Mouse (Mus musculus) kidney, postnatal 0 days (tissue): ENCODE measurements around the gene Tsfm. TPM values are rescaled to one million over a fixed set of nuclear protein-coding genes. Genes with fewer than 3 reads are reported as not detected.

Experiments used
- ATAC-seq: fragments of 200-750 bp; cut with Nextera tagmentation; replicated peaks from 2 replicates; pipeline ENCODE4 v1.8.0; 2017; ENCODE audit warnings: low read depth, moderate number of reproducible peaks, moderate TSS enrichment, moderate library complexity; ENCODE audit not compliant: low FRiP score
- DNase-seq: peaks from one replicate; pipeline ENCODE4 v3.0.0-alpha.2; 2016; ENCODE audit warnings: low spot score
- H3K27ac ChIP-seq: fragments of 300-500 bp; sonication (generic); 2 replicates; pipeline ENCODE4 v1.5.1; 2014; ENCODE audit warnings: mild to moderate bottlenecking
- H3K27me3 ChIP-seq: fragments of 300-500 bp; sonication (generic); 2 replicates; pipeline ENCODE4 v1.6.1; 2014; ENCODE audit warnings: low read length, mixed read lengths; ENCODE audit not compliant: insufficient read depth
- H3K36me3 ChIP-seq: fragments of 300-500 bp; sonication (generic); 2 replicates; pipeline ENCODE4 v1.6.1; 2014; ENCODE audit warnings: low read length, mixed read lengths; ENCODE audit not compliant: insufficient read depth
- H3K4me1 ChIP-seq: fragments of 300-500 bp; sonication (generic); replicated peaks from 2 replicates; pipeline ENCODE4 v1.6.1; 2014; ENCODE audit warnings: antibody characterized with exemption, low read length, mixed read lengths; ENCODE audit not compliant: insufficient read depth
- H3K4me2 ChIP-seq: fragments of 300-500 bp; sonication (generic); 2 replicates; pipeline ENCODE4 v1.6.1; 2014; ENCODE audit warnings: mild to moderate bottlenecking, low read length, moderate library complexity, mixed read lengths
- H3K4me3 ChIP-seq: fragments of 300-500 bp; sonication (generic); replicated peaks from 2 replicates; pipeline ENCODE4 v1.5.1; 2014; ENCODE audit warnings: low read depth, low read length
- H3K9ac ChIP-seq: fragments of 300-500 bp; sonication (generic); 2 replicates; pipeline ENCODE4 v1.6.1; 2014; ENCODE audit warnings: low read depth, low read length
- H3K9me3 ChIP-seq: fragments of 300-500 bp; sonication (generic); replicated peaks from 2 replicates; pipeline ENCODE4 v1.6.1; 2016; ENCODE audit warnings: low read length, inconsistent platforms, mixed read lengths
- CTCF ChIP-seq: IDR thresholded peaks from 2 replicates; pipeline ENCODE4 v1.5.1; 2016; ENCODE audit warnings: antibody characterized with exemption, low read depth, mild to moderate bottlenecking, moderate library complexity
- WGBS: fragments of 180-500 bp; shearing (Covaris S2); extraction: QIAGEN DNeasy Blood & Tissue Kit; methylation state at CpG from one replicate; pipeline ENCODE4 v1.1.7; 2014; 5-methylcytosine and 5-hydroxymethylcytosine counted together
- polyA plus RNA-seq: library from polyadenylated mRNA; unstranded; fragments of >200 nt; fragmentation: Nextera tagmentation; extraction: Ambion mirVana; gene quantifications from 2 replicates; pipeline ENCODE4 v1.2.1, GENCODE M21; 2015

The Tsfm gene
- polyA plus RNA-seq, 1 experiment from 2014 or later = 97.3 TPM

DNA sequence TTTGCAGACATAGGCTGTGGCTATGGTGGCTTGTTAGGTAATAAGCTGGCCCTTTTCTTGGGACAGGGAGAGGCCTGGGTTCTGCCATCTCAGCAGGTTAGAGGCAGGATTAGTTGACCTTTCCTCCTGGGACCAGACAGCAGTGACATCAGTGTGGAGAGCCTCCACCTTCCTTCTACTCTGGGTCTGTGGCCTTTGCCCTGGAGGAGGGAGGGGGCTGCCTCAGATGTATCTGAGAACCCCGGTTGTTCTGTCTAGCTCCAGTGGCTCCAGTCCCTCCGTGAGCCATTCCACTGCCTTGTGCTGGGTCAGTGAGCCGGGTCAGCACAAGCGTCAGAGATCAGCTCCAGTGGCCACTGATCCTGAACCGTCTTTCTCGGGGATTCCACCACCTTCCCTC, 12.5 kb upstream of the Tsfm start:
- Histone ChIP-seq H3K27ac (peak overlapping the region; percentile 77), H3K9ac (no peak overlapping the region), H3K9me3 (no peaks in the 10 kb centered on the region), H3K4me1 (peaks cover 9% of the 10 kb centered on the region), H3K4me3 (no peak overlapping the region), H3K36me3 (0 out of 2 replicates have a peak, but pooled peaks cover 4% of the 10 kb centered on the region), H3K27me3 (peaks cover 6% of the 10 kb centered on the region), H3K4me2 (no peak overlapping the region)
- DNase-seq = peak; percentile 31
- ATAC-seq = peak; percentile 83
- no peak for TF ChIP-seq CTCF
- WGBS = 56% methylated on average over 6 of the region's 6 CpGs

DNA sequence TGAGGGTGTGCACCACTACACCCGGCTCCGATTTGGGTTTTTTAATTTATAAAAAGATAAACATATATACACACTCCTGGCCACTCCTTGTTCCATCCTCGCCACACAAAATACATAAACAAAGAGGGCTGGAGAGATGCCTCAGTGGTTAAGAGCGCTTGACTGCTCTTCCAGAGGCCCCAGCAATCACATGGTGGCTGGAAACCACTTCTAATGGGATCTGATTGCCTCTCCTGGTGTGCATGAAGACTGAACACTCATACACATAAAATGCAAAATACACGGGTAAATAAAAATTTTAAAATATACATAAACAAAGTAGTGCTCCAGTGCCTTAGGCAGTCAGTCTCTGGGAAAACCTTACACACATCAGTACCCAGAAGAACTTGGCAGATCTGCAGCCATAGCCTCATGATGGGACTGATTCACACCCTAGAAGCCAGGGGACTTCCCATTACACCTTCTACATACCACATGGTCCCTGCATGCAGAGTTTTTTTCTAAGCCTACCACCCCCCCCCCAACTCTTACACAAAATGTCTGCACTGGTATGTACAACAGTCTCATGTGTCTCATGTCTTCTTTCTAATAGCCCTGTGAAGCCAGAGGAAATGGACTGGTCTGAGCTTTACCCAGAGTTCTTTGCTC, 12.0 kb upstream of the Tsfm start:
- H3K4me2 ChIP-seq = peak overlapping the region; percentile 99
- WGBS = 12% methylated on average over 5 of the region's 5 CpGs
- peak overlapping the region; percentile 89 for H3K4me3 ChIP-seq
- no peak for DNase-seq
- no peak for ATAC-seq
- H3K36me3 ChIP-seq = 0 out of 2 replicates have a peak, but pooled peaks cover 4% of the 10 kb centered on the region
- no peaks in the 10 kb centered on the region for H3K9me3 ChIP-seq
- 0 out of 2 replicates have a peak, but pooled peaks cover under 1% of the 10 kb centered on the region for H3K27me3 ChIP-seq
- H3K27ac ChIP-seq = peak overlapping the region; percentile 77
- H3K4me1 ChIP-seq = peaks cover 9% of the 10 kb centered on the region
- peak overlapping the region; percentile 73 for H3K9ac ChIP-seq
- no peak for TF ChIP-seq CTCF

DNA sequence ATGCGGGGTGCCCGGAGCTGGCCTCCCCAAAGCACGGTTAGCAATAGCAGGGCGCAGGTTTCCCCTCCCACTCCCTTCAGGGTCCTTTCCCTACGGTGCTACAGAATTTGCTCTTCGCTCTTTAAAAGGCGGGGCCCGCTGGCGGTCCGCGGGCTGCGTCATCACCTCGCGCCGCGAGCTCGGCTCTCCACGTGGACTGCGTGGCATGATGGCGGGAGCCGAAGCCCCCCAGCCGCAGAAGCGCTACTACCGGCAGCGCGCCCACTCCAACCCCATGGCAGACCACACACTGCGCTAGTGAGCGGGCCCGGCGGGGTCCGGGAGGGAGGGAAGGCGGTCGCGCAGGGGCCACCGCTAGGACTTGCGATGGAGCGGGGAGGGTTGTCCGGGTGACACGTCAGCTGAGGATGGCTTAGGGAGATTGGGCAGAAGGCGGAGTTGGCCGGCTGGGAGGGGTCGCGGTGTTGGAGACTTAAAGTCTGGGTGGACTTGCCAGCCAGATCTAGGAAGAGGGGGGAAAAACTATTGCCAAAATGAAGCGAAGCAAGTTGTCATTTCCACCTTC, 11.2 kb upstream of the Tsfm start:
- Histone ChIP-seq H3K9ac (peak overlapping the region; percentile 73), H3K4me2 (peak overlapping the region; percentile 99), H3K4me3 (peak overlapping the region; percentile 89), H3K27ac (peak overlapping the region; percentile 77), H3K27me3 (no peaks in the 10 kb centered on the region), H3K36me3 (0 out of 2 replicates have a peak, but pooled peaks cover 4% of the 10 kb centered on the region), H3K9me3 (no peaks in the 10 kb centered on the region), H3K4me1 (peaks cover 9% of the 10 kb centered on the region)
- DNase-seq (peak; percentile 91), ATAC-seq (peak; percentile 64)
- no peak for TF ChIP-seq CTCF
- WGBS = under 1% methylated on average over 44 of the region's 44 CpGs

DNA sequence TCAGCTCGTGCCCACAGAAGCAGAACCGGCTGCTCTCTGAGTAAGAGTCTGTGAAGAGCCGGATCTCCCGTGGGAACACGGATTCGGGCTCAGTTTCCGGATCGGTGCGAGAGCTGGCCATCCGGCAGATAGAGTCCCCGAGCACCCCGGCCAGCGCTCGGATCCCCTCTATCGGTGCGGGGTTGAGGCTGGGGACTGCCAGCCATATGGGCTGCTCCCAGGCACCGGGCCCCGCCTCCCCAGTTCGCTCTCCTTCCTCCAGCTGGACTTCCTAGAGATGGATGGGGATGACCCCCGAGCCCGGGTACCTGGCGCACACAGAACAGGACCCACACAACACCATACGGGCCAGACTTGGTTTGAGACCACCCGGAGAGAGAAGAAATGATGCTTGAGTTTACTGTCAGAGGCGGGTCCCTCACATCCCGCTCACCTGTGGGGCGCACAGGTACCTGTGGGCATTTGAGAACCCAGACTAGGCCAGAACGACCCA, 10.7 kb upstream of the Tsfm start, which contains the start of the genes Mettl1 and Eef1akmt3:
Gene Mettl1 (plus strand): TSS at position 141 of the 493 bp plus-strand sequence.
Gene Eef1akmt3 (minus strand): TSS at position 240 of the 493 bp plus-strand sequence.
- H3K4me3 ChIP-seq = peak within 1 kb of the TSS; percentile 89
- peak within 1 kb of the TSS; percentile 73 for H3K9ac ChIP-seq
- peak; percentile 49 for ATAC-seq
- no peaks in the 10 kb centered on the region for H3K27me3 ChIP-seq
- TF ChIP-seq CTCF = no peak
- no peak for DNase-seq
- under 1% methylated on average over 28 of the region's 28 CpGs for WGBS
- peak within 1 kb of the TSS; percentile 99 for H3K4me2 ChIP-seq
- H3K36me3 ChIP-seq = 0 out of 2 replicates have a peak, but pooled peaks cover 4% of the 10 kb centered on the region
- no peaks in the 10 kb centered on the region for H3K9me3 ChIP-seq
- peaks cover 9% of the 10 kb centered on the region for H3K4me1 ChIP-seq
- H3K27ac ChIP-seq = peak within 1 kb of the TSS; percentile 77

DNA sequence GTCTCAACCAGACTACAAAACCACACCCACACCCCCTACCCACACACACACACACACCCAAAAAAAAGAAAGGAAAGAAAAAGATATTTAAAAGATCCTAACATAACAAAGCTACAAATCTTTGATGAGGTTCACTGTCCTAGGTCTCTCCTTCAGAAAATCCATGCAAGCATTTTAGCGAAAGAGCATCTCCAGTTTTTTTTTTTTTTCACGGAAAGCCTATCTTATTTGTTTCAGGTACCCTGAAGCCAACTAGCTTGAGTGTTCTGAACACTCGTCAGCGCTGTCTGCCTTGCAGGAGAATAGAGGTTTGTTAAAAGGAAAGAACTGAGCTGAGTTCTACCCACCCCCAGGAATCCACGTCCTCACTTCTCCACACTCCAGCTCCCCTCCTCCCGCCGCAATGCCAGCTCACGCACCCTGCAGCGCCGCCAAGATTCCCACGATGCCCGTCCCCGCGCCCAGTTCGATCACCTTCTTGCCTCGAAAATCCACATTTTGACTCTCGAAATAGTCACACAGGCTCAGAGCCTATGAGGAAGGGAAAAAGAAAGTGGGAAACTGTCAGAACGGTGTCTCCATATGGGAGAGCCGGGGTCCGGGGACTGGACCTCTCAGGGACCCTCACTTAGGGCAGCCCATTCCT, 10.1 kb upstream of the Tsfm start:
- Histone ChIP-seq H3K36me3 (0 out of 2 replicates have a peak, but pooled peaks cover 4% of the 10 kb centered on the region), H3K9ac (peak overlapping the region; percentile 73), H3K9me3 (no peaks in the 10 kb centered on the region), H3K4me3 (peak overlapping the region; percentile 89), H3K4me2 (peak overlapping the region; percentile 99), H3K4me1 (peaks cover 9% of the 10 kb centered on the region), H3K27me3 (no peaks in the 10 kb centered on the region), H3K27ac (peak overlapping the region; percentile 77)
- no peak for TF ChIP-seq CTCF
- DNase-seq (no peak), ATAC-seq (no peak)
- 1% methylated on average over 20 of the region's 20 CpGs for WGBS

DNA sequence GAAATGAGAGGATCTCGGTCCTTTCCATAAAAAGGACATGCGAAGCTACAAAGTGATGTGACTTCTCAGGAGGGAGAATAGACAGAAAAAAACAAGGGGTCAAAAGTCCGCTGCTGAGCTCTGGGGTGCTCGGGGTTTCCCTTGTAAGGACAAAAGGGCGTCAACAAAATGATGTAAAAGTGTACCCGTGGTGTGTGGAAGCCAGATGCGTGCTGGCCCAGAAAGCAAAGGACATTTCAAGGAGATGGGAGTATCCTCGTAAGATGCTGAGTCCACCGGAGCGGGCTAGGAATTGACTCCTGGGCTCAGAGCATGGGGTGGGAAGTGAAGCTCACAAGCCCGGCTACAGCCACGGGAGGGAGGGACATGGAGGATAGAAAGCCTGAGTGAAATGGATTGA, 7.0 kb upstream of the Tsfm start:
- Histone ChIP-seq H3K9me3 (no peaks in the 10 kb centered on the region), H3K4me3 (no peak overlapping the region), H3K4me1 (peaks cover 3% of the 10 kb centered on the region), H3K4me2 (no peak overlapping the region), H3K27ac (no peak overlapping the region), H3K9ac (no peak overlapping the region), H3K27me3 (no peaks in the 10 kb centered on the region), H3K36me3 (no peaks in the 10 kb centered on the region)
- 74% methylated on average over 12 of the region's 12 CpGs for WGBS
- ATAC-seq (no peak), DNase-seq (no peak)
- no peak for TF ChIP-seq CTCF
